Mouse (Mus musculus) CD8-positive naive resting alpha-beta T cell, adult 2 months (primary cell): ENCODE measurements around the gene C130032M10Rik.

ENCODE experiments used
- DNase-seq, 2 experiments: peaks; one replicate each; pipeline ENCODE4 v3.0.0; 2022; ENCODE audit warnings: low read depth in 2 of 2, low spot score in 2 of 2

The C130032M10Rik gene

GRCm38 (mm10) chr9:114546765-114547164 is 31.3 kb downstream of the C130032M10Rik start:
- DNase-seq = no peak

GRCm38 (mm10) chr9:114547643-114548077 is 32.2 kb downstream of the C130032M10Rik start:
- DNase-seq = no peak

- DNase-seq = no peak
Observed at GRCm38 (mm10) chr9:114548496-114548895, 33.0 kb downstream of the C130032M10Rik start.

GRCm38 (mm10) chr9:114549117-114549516 is 33.6 kb downstream of the C130032M10Rik start:
- DNase-seq = no peak

GRCm38 (mm10) chr9:114550033-114550432 is 34.5 kb downstream of the C130032M10Rik start:
- DNase-seq = no peak

GRCm38 (mm10) chr9:114553828-114554227 is 38.3 kb downstream of the C130032M10Rik start:
- DNase-seq = no peak

- DNase-seq = no peak
Observed at GRCm38 (mm10) chr9:114554355-114554979, 39.0 kb downstream of the C130032M10Rik start.

GRCm38 (mm10) chr9:114556276-114556855 is 40.9 kb downstream of the C130032M10Rik start:
- DNase-seq = no peak

GRCm38 (mm10) chr9:114557086-114557485 is 41.6 kb downstream of the C130032M10Rik start:
- DNase-seq = no peak

- no peak for DNase-seq
Observed at GRCm38 (mm10) chr9:114560141-114560540, 44.6 kb downstream of the C130032M10Rik start.

- DNase-seq = no peak
Observed at GRCm38 (mm10) chr9:114560771-114561670, 45.5 kb downstream of the C130032M10Rik start.

- DNase-seq = no peak
Observed at GRCm38 (mm10) chr9:114561671-114561971, 46.1 kb downstream of the C130032M10Rik start.

GRCm38 (mm10) chr9:114562031-114562918 is 46.8 kb downstream of the C130032M10Rik start:
- no peak for DNase-seq

GRCm38 (mm10) chr9:114562919-114563751 is 47.6 kb downstream of the C130032M10Rik start:
- DNase-seq = no peak

- no peak for DNase-seq
Observed at GRCm38 (mm10) chr9:114563761-114564606, 48.5 kb downstream of the C130032M10Rik start, which contains the start of gene Trim71. TSS of gene Trim71 (minus strand) at chr9:114564369.

- DNase-seq = no peak
Observed at GRCm38 (mm10) chr9:114564667-114565066, 49.2 kb downstream of the C130032M10Rik start.
